Mouse (Mus musculus) testis, adult 2 months (tissue): ENCODE measurements around the gene Fcgr1.

Experiments
- CTCF ChIP-seq: fragments of 200-500 bp; IDR thresholded peaks from 2 replicates; pipeline ENCODE4 v1.5.1; 2012; ENCODE audit warnings: low read depth, mild to moderate bottlenecking, inconsistent platforms, low read length, moderate library complexity; ENCODE audit not compliant: control insufficient read depth, insufficient read depth, insufficient replicate concordance
- POLR2A ChIP-seq: fragments of 200-500 bp; IDR thresholded peaks from 2 replicates; pipeline ENCODE4 v1.6.1; 2012; ENCODE audit warnings: low read depth, mild to moderate bottlenecking, inconsistent platforms, low read length, moderate library complexity; ENCODE audit not compliant: control insufficient read depth

DNA sequence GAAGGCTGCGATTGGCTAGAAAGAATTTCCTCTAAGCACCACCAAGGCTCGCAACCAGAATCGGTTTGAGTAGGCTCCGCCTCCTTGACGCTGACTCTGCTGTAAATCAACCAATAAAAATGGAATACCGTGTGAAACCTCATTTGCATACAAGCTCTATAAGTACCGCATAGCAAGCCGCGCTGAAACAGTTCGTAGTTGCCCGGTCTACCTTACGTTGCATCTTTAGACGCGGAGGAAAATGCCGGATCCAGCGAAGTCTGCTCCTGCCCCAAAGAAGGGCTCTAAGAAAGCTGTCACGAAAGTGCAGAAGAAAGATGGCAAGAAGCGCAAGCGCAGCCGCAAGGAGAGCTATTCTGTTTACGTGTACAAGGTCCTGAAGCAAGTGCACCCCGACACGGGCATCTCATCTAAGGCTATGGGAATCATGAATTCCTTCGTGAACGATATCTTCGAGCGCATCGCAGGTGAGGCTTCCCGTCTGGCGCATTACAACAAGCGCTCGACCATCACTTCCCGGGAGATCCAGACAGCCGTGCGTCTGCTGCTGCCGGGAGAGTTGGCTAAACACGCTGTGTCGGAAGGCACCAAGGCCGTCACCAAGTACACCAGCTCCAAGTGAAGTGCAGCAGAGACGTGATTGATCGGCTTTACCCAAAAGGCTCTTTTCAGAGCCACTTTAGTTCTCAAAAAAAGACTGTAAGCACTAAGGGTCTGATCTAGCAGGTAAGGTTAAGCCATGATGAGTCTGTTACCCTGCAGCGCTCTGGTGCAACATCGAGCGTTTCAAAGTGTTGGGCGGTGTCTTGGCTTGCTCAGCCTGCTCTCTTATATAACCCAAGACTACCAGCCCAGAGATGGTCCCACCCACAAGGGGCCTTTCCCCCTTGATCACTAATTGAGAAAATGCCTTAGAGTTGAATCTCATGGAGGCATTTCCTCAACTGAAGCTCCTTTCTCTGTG lies 24.0 kb downstream of the Fcgr1 start, which contains the start of gene Hist2h2bb:
- TF ChIP-seq CTCF: no peak
- TF ChIP-seq POLR2A: peak; percentile 90
